Mouse (Mus musculus) neural tube, embryonic 11.5 days (tissue): ENCODE data around the gene Spsb3. TPM values are rescaled to one million over a fixed set of nuclear protein-coding genes. Genes with fewer than 3 reads are reported as not detected.

ENCODE experiments used
- ATAC-seq: fragments of 200-750 bp; cut with Nextera tagmentation; 2 replicates; pipeline ENCODE4 v1.8.0; 2017; ENCODE audit warnings: moderate number of reproducible peaks, mild to moderate bottlenecking, moderate TSS enrichment, moderate library complexity; ENCODE audit not compliant: insufficient read depth, low FRiP score, low TSS enrichment
- DNase-seq: peaks from one replicate; pipeline ENCODE4 v3.0.0-alpha.2; 2015; ENCODE audit warnings: low spot score
- H3K27ac ChIP-seq: fragments of 300-500 bp; sonication (generic); 2 replicates; pipeline ENCODE4 v1.5.1; 2014; ENCODE audit warnings: low read depth, mild to moderate bottlenecking, low read length
- H3K27me3 ChIP-seq: fragments of 300-500 bp; sonication (generic); 2 replicates; pipeline ENCODE4 v1.6.1; 2014; ENCODE audit warnings: mild to moderate bottlenecking, low read length, mixed read lengths; ENCODE audit not compliant: control insufficient read depth, insufficient read depth
- H3K36me3 ChIP-seq: fragments of 300-500 bp; sonication (generic); 2 replicates; pipeline ENCODE4 v1.6.1; 2014; ENCODE audit warnings: mild to moderate bottlenecking, low read length, moderate library complexity, mixed read lengths; ENCODE audit not compliant: control insufficient read depth, insufficient read depth
- H3K4me1 ChIP-seq: fragments of 300-500 bp; sonication (generic); 2 replicates; pipeline ENCODE4 v1.6.1; 2014; ENCODE audit warnings: low read length, mixed read lengths; ENCODE audit not compliant: control insufficient read depth, insufficient read depth
- H3K4me2 ChIP-seq: fragments of 300-500 bp; sonication (generic); 2 replicates; pipeline ENCODE4 v1.6.1; 2014; ENCODE audit warnings: low read depth, mild to moderate bottlenecking, moderate library complexity
- H3K4me3 ChIP-seq: fragments of 300-500 bp; sonication (generic); 2 replicates; pipeline ENCODE4 v1.5.1; 2014; ENCODE audit warnings: low read depth, low read length
- H3K9ac ChIP-seq: fragments of 300-500 bp; sonication (generic); 2 replicates; pipeline ENCODE4 v1.6.1; 2014; ENCODE audit warnings: mild to moderate bottlenecking, low read length
- H3K9me3 ChIP-seq: fragments of 300-500 bp; sonication (generic); 2 replicates; pipeline ENCODE4 v1.6.1; 2016; ENCODE audit warnings: low read length; ENCODE audit not compliant: control insufficient read depth
- WGBS: fragments of 180-500 bp; shearing (Covaris S2); extraction: QIAGEN DNeasy Blood & Tissue Kit; methylation state at CpG from one replicate; pipeline ENCODE4 v1.1.7; 2014; 5-methylcytosine and 5-hydroxymethylcytosine counted together
- polyA plus RNA-seq: library from polyadenylated mRNA; unstranded; fragments of >200 nt; fragmentation: Nextera tagmentation; extraction: Ambion mirVana; gene quantifications from 2 replicates; pipeline ENCODE4 v1.2.1, GENCODE M21; 2014

Gene Spsb3
- polyA plus RNA-seq, 1 experiment from 2014 or later: 49.6 TPM

GRCm38 (mm10) chr17:24923246-24923645 lies 36.8 kb downstream of the Spsb3 start:
- no peak overlapping the region for H3K4me2 ChIP-seq
- H3K27me3 ChIP-seq: no peaks in the 10 kb centered on the region
- 97% methylated on average over 1 of the region's 1 CpGs for WGBS
- ATAC-seq (no peak), DNase-seq (no peak)
- peaks cover 26% of the 10 kb centered on the region for H3K36me3 ChIP-seq
- H3K4me3 ChIP-seq: no peak overlapping the region
- H3K9ac ChIP-seq: no peak overlapping the region
- no peaks in the 10 kb centered on the region for H3K4me1 ChIP-seq
- no peaks in the 10 kb centered on the region for H3K9me3 ChIP-seq
- no peak overlapping the region for H3K27ac ChIP-seq

GRCm38 (mm10) chr17:24929506-24929905 lies 43.1 kb downstream of the Spsb3 start:
- no peaks in the 10 kb centered on the region for H3K27me3 ChIP-seq
- no peak overlapping the region for H3K9ac ChIP-seq
- 93% methylated on average over 1 of the region's 1 CpGs for WGBS
- no peak overlapping the region for H3K4me3 ChIP-seq
- H3K9me3 ChIP-seq: no peaks in the 10 kb centered on the region
- ATAC-seq (no peak), DNase-seq (no peak)
- no peak overlapping the region for H3K4me2 ChIP-seq
- no peak overlapping the region for H3K27ac ChIP-seq
- peaks cover 9% of the 10 kb centered on the region for H3K36me3 ChIP-seq
- H3K4me1 ChIP-seq: no peaks in the 10 kb centered on the region; the same call in 1 of the 2 replicates

GRCm38 (mm10) chr17:24932431-24932830 lies 46.0 kb downstream of the Spsb3 start:
- Histone ChIP-seq H3K27me3 (no peaks in the 10 kb centered on the region), H3K9ac (no peak overlapping the region), H3K36me3 (no peaks in the 10 kb centered on the region), H3K4me2 (no peak overlapping the region), H3K9me3 (no peaks in the 10 kb centered on the region), H3K27ac (no peak overlapping the region), H3K4me1 (peaks cover 12% of the 10 kb centered on the region), H3K4me3 (no peak overlapping the region)
- WGBS: 95% methylated on average over 4 of the region's 4 CpGs
- DNase-seq: no peak
- ATAC-seq: no peak

GRCm38 (mm10) chr17:24933163-24933562 lies 46.7 kb downstream of the Spsb3 start:
- ATAC-seq (no peak), DNase-seq (no peak)
- Histone ChIP-seq H3K4me1 (peaks cover 12% of the 10 kb centered on the region), H3K4me3 (no peak overlapping the region), H3K36me3 (no peaks in the 10 kb centered on the region), H3K27ac (no peak overlapping the region), H3K27me3 (no peaks in the 10 kb centered on the region), H3K9me3 (no peaks in the 10 kb centered on the region), H3K4me2 (no peak overlapping the region), H3K9ac (no peak overlapping the region)
- 69% methylated on average over 4 of the region's 4 CpGs for WGBS

- DNase-seq: no peak
- no peaks in the 10 kb centered on the region for H3K27me3 ChIP-seq
- 91% methylated on average over 4 of the region's 4 CpGs for WGBS
- peaks cover 12% of the 10 kb centered on the region for H3K4me1 ChIP-seq
- ATAC-seq: no peak
- H3K9me3 ChIP-seq: no peaks in the 10 kb centered on the region
- no peak overlapping the region for H3K4me3 ChIP-seq
- no peak overlapping the region for H3K27ac ChIP-seq
- no peaks in the 10 kb centered on the region for H3K36me3 ChIP-seq
- no peak overlapping the region for H3K9ac ChIP-seq
- peak overlapping the region; percentile 78 for H3K4me2 ChIP-seq
Measured at GRCm38 (mm10) chr17:24934926-24935325, 48.5 kb downstream of the Spsb3 start.

- Histone ChIP-seq H3K4me2 (peak overlapping the region; percentile 78), H3K9ac (peak overlapping the region; percentile 0; the same call in 1 of the 2 replicates), H3K27ac (no peak overlapping the region), H3K9me3 (no peaks in the 10 kb centered on the region), H3K27me3 (no peaks in the 10 kb centered on the region), H3K36me3 (no peaks in the 10 kb centered on the region), H3K4me3 (peak overlapping the region; percentile 97), H3K4me1 (peaks cover 12% of the 10 kb centered on the region)
- DNase-seq: no peak
- no peak for ATAC-seq
Measured at GRCm38 (mm10) chr17:24935666-24936065, 49.2 kb downstream of the Spsb3 start.

- WGBS: under 1% methylated on average over 78 of the region's 78 CpGs
- H3K4me1 ChIP-seq: peaks cover 12% of the 10 kb centered on the region
- ATAC-seq: peak; percentile 96
Measured at GRCm38 (mm10) chr17:24936259-24937237, 50.1 kb downstream of the Spsb3 start, which contains the start of gene Mapk8ip3. Mapk8ip3 (minus strand) TSS chr17:24936977.

GRCm38 (mm10) chr17:24937266-24937665 lies 50.8 kb downstream of the Spsb3 start:
- no peaks in the 10 kb centered on the region for H3K27me3 ChIP-seq
- H3K9ac ChIP-seq: peak overlapping the region; percentile 87
- peak overlapping the region; percentile 61; the same call in 1 of the 2 replicates for H3K27ac ChIP-seq
- peak overlapping the region; percentile 97 for H3K4me3 ChIP-seq
- peaks cover 12% of the 10 kb centered on the region for H3K4me1 ChIP-seq
- DNase-seq (no peak), ATAC-seq (no peak)
- no peaks in the 10 kb centered on the region for H3K36me3 ChIP-seq
- 47% methylated on average over 6 of the region's 6 CpGs for WGBS
- H3K9me3 ChIP-seq: no peaks in the 10 kb centered on the region
- H3K4me2 ChIP-seq: peak overlapping the region; percentile 78

More at GRCm38 (mm10) chr17:24936259-24937237, 50.1 kb downstream of the Spsb3 start, which contains the start of gene Mapk8ip3:
- Histone ChIP-seq H3K27ac (peak within 1 kb of the TSS; percentile 61; the same call in 1 of the 2 replicates), H3K9ac (peak within 1 kb of the TSS; percentile 87), H3K4me2 (peak within 1 kb of the TSS; percentile 78), H3K4me3 (peak within 1 kb of the TSS; percentile 97), H3K9me3 (no peaks in the 10 kb centered on the region), H3K27me3 (no peaks in the 10 kb centered on the region), H3K36me3 (no peaks in the 10 kb centered on the region)
- peak; percentile 94 for DNase-seq
